Mouse (Mus musculus) thymus, adult 2 months (tissue): Measurements from ENCODE around the gene Lcn10.
"Not testable (repeated sequence)": the region's sequence is repeated elsewhere in the genome, so short reads cannot be mapped to it uniquely, and the experiment has no call there.

Source experiments
- CTCF ChIP-seq: fragments of 200-500 bp; IDR thresholded peaks from 2 replicates; pipeline ENCODE4 v1.5.1; 2012; ENCODE audit warnings: mild to moderate bottlenecking, control low read depth, low read length, moderate library complexity, borderline replicate concordance; ENCODE audit not compliant: control insufficient read depth, poor library complexity, insufficient read depth; ENCODE audit errors: extremely low read depth
- POLR2A ChIP-seq: fragments of 200-500 bp; IDR thresholded peaks from 2 replicates; pipeline ENCODE4 v1.6.1; 2012; ENCODE audit warnings: mild to moderate bottlenecking, low read length, control low read depth, moderate library complexity; ENCODE audit not compliant: control insufficient read depth, poor library complexity, insufficient read depth; ENCODE audit errors: extremely low read depth

- TF ChIP-seq CTCF, POLR2A: not testable (repeated sequence)
Measured at GRCm38 (mm10) chr2:25709791-25710190, 27.3 kb downstream of the Lcn10 start.
